Mouse (Mus musculus): ENCODE data around the gene Tmem101. TPM values are rescaled to one million over a fixed set of nuclear protein-coding genes. Genes with fewer than 3 reads are reported as not detected.

The Tmem101 gene
- polyA plus RNA-seq, 1 experiment = 15.1 TPM

DNA sequence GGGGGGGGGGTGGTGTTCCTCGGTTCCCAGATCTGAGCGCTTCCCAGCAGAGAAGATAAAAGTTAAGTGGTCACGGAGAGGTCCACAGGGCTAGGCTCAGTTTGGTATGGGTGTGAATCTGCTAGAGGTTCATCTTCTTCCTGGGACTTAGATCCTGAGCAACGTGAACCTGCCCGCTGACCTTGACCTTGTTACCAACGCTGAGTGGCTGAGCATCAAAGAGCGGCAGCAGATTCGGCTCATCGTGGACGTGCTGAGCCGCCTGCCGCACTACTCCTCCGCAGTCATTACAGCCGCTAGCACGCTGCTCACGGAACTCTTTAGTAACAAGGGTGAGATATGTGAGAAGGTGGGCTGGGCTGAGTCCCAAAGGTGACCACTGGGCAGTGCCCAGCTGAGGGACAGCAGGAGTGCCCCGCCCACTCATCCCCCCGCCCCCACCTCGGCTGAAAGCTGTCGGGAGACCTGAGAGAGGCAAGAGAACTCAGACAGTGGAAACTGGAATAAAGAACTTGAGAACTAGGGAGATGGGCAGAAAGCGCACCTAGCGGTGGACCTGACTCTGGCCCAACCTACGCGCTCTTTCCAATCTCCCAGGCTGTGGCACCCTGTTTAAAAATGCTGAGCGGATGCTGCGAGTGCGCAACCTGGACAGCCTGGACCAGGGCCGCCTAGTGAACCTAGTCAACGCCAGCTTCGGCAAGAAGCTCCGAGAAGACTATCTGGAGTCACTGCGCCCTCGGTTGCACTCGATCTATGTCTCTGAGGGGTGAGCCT lies 8.8 kb downstream of the Tmem101 start:
- Histone ChIP-seq H3K36me3 (ENCODE audit: control insufficient read depth, insufficient read depth, low read length) (no peaks in the 10 kb centered on the region), H3K4me3 (ENCODE audit: control insufficient read depth, low read depth, low read length) (peak overlapping the region; percentile 22), H3K27me3 (ENCODE audit: control insufficient read depth, insufficient read depth, low read length) (peaks cover 3% of the 10 kb centered on the region), H3K27ac (ENCODE audit: control insufficient read depth, insufficient read depth, low read depth, low read length) (no peak overlapping the region), H3K4me1 (ENCODE audit: control insufficient read depth, insufficient read depth, low read length) (peaks cover 19% of the 10 kb centered on the region)
- TF ChIP-seq POLR2A (IDR thresholded peaks at IDR 0.05; ENCODE audit: control insufficient read depth, low read depth, low read length) (no peak), CTCF (IDR thresholded peaks at IDR 0.05; ENCODE audit: control insufficient read depth, insufficient read depth, insufficient replicate concordance, low read depth, low read length) (no peak)

DNA sequence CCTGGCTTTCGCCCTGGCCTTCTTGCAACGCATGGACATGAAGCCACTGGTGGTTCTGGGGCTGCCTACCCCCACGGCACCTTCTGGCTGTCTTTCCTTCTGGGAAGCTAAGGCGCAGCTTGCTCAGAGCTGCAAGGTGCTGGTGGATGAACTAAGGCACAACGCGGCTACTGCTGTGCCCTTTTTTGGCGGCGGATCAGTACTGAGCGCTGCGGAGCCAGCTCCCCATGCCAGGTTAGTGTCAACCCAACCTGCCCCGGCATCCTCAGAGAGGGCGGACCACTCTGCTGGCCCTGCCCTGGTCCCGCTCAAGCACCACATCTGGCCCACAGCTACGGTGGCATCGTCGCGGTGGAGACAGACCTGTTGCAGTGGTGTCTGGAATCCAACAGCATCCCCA lies 9.7 kb downstream of the Tmem101 start:
- Histone ChIP-seq H3K4me3 (ENCODE audit: control insufficient read depth, low read depth, low read length) (peak overlapping the region; percentile 61), H3K36me3 (ENCODE audit: control insufficient read depth, insufficient read depth, low read length) (no peaks in the 10 kb centered on the region), H3K27ac (ENCODE audit: control insufficient read depth, insufficient read depth, low read depth, low read length) (peak overlapping the region; percentile 23), H3K4me1 (ENCODE audit: control insufficient read depth, insufficient read depth, low read length) (peaks cover 19% of the 10 kb centered on the region), H3K27me3 (ENCODE audit: control insufficient read depth, insufficient read depth, low read length) (peaks cover 3% of the 10 kb centered on the region)
- TF ChIP-seq POLR2A (IDR thresholded peaks at IDR 0.05; ENCODE audit: control insufficient read depth, low read depth, low read length) = no peak
- no peak for TF ChIP-seq CTCF (IDR thresholded peaks at IDR 0.05; ENCODE audit: control insufficient read depth, insufficient read depth, insufficient replicate concordance, low read depth, low read length)

- Histone ChIP-seq H3K4me1 (ENCODE audit: control insufficient read depth, insufficient read depth, low read length) (peaks cover 19% of the 10 kb centered on the region), H3K27me3 (ENCODE audit: control insufficient read depth, insufficient read depth, low read length) (peaks cover 3% of the 10 kb centered on the region), H3K27ac (ENCODE audit: control insufficient read depth, insufficient read depth, low read depth, low read length) (peak overlapping the region; percentile 34), H3K36me3 (ENCODE audit: control insufficient read depth, insufficient read depth, low read length) (no peaks in the 10 kb centered on the region), H3K4me3 (ENCODE audit: control insufficient read depth, low read depth, low read length) (peak overlapping the region; percentile 61)
- TF ChIP-seq POLR2A (IDR thresholded peaks at IDR 0.05; ENCODE audit: control insufficient read depth, low read depth, low read length) (no peak; the same call in 1 of the 2 replicates), CTCF (IDR thresholded peaks at IDR 0.05; ENCODE audit: control insufficient read depth, insufficient read depth, insufficient replicate concordance, low read depth, low read length) (no peak)
These were observed 10.2 kb downstream of the Tmem101 start for GRCm38 (mm10) chr11:102146005-102146404.

- TF ChIP-seq POLR2A (IDR thresholded peaks at IDR 0.05; ENCODE audit: control insufficient read depth, low read depth, low read length) (no peak), CTCF (IDR thresholded peaks at IDR 0.05; ENCODE audit: control insufficient read depth, insufficient read depth, insufficient replicate concordance, low read depth, low read length) (no peak)
- Histone ChIP-seq H3K36me3 (ENCODE audit: control insufficient read depth, insufficient read depth, low read length) (no peaks in the 10 kb centered on the region), H3K4me3 (ENCODE audit: control insufficient read depth, low read depth, low read length) (peak within 1 kb of the TSS; percentile 61), H3K4me1 (ENCODE audit: control insufficient read depth, insufficient read depth, low read length) (peaks cover 19% of the 10 kb centered on the region), H3K27ac (ENCODE audit: control insufficient read depth, insufficient read depth, low read depth, low read length) (peak within 1 kb of the TSS; percentile 34), H3K27me3 (ENCODE audit: control insufficient read depth, insufficient read depth, low read length) (peaks cover 3% of the 10 kb centered on the region)
These were observed 10.7 kb downstream of the Tmem101 start, which contains the start of gene Nags for GRCm38 (mm10) chr11:102145471-102146001. Gene Nags (plus strand): TSS chr11:102145513.

GRCm38 (mm10) chr11:102144957-102145470 lies 11.2 kb downstream of the Tmem101 start:
- H3K27ac ChIP-seq (ENCODE audit: control insufficient read depth, insufficient read depth, low read depth, low read length) = peak overlapping the region; percentile 34; the same call in 1 of the 2 replicates
- peak overlapping the region; percentile 61 for H3K4me3 ChIP-seq (ENCODE audit: control insufficient read depth, low read depth, low read length)
- H3K36me3 ChIP-seq (ENCODE audit: control insufficient read depth, insufficient read depth, low read length) = no peaks in the 10 kb centered on the region
- peaks cover 19% of the 10 kb centered on the region for H3K4me1 ChIP-seq (ENCODE audit: control insufficient read depth, insufficient read depth, low read length)
- H3K27me3 ChIP-seq (ENCODE audit: control insufficient read depth, insufficient read depth, low read length) = peaks cover 3% of the 10 kb centered on the region
- no peak for TF ChIP-seq CTCF (IDR thresholded peaks at IDR 0.05; ENCODE audit: control insufficient read depth, insufficient read depth, insufficient replicate concordance, low read depth, low read length)
- TF ChIP-seq POLR2A (IDR thresholded peaks at IDR 0.05; ENCODE audit: control insufficient read depth, low read depth, low read length) = no peak

DNA sequence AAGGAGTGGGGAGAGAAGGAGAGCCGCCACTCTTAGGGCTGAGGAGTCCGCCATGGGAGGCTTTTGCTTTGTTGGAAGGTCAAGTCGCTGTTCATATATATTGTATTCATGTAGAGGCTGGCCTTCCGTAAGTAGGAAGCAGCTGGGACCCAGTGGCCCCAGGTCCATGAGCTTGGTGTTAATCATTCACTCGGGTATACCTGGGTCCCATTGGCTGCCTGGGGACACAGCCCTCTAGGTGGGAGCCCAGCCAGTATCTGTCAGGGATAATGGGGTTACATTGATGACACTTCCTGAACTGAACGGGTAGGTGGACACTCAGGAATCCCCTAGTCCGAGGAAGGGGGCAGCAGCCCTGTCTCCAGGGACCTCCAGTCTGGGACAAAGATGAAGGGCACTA lies 13.8 kb downstream of the Tmem101 start:
- H3K27me3 ChIP-seq (ENCODE audit: control insufficient read depth, insufficient read depth, low read length) = peaks cover 3% of the 10 kb centered on the region; the same call in 1 of the 2 replicates
- no peak for TF ChIP-seq CTCF (IDR thresholded peaks at IDR 0.05; ENCODE audit: control insufficient read depth, insufficient read depth, insufficient replicate concordance, low read depth, low read length)
- TF ChIP-seq POLR2A (IDR thresholded peaks at IDR 0.05; ENCODE audit: control insufficient read depth, low read depth, low read length) = no peak
- no peak overlapping the region for H3K27ac ChIP-seq (ENCODE audit: control insufficient read depth, insufficient read depth, low read depth, low read length)
- H3K4me3 ChIP-seq (ENCODE audit: control insufficient read depth, low read depth, low read length) = no peak overlapping the region
- peaks cover 19% of the 10 kb centered on the region for H3K4me1 ChIP-seq (ENCODE audit: control insufficient read depth, insufficient read depth, low read length)
- no peaks in the 10 kb centered on the region for H3K36me3 ChIP-seq (ENCODE audit: control insufficient read depth, insufficient read depth, low read length)

GRCm38 (mm10) chr11:102140508-102140907 lies 15.7 kb downstream of the Tmem101 start:
- Histone ChIP-seq H3K27me3 (ENCODE audit: control insufficient read depth, insufficient read depth, low read length) (no peaks in the 10 kb centered on the region), H3K27ac (ENCODE audit: control insufficient read depth, insufficient read depth, low read depth, low read length) (no peak overlapping the region), H3K4me3 (ENCODE audit: control insufficient read depth, low read depth, low read length) (no peak overlapping the region), H3K4me1 (ENCODE audit: control insufficient read depth, insufficient read depth, low read length) (peaks cover 6% of the 10 kb centered on the region), H3K36me3 (ENCODE audit: control insufficient read depth, insufficient read depth, low read length) (no peaks in the 10 kb centered on the region)
- TF ChIP-seq CTCF (IDR thresholded peaks at IDR 0.05; ENCODE audit: control insufficient read depth, insufficient read depth, insufficient replicate concordance, low read depth, low read length) = no peak; the same call in 1 of the 2 replicates
- no peak for TF ChIP-seq POLR2A (IDR thresholded peaks at IDR 0.05; ENCODE audit: control insufficient read depth, low read depth, low read length)

All from testis, adult 2 months (tissue).